Mouse (Mus musculus): Measurements from ENCODE around the gene Ctc1. TPM values are rescaled to one million over a fixed set of nuclear protein-coding genes. Genes with fewer than 3 reads are reported as not detected.
"Not testable (repeated sequence)": the region's sequence is repeated elsewhere in the genome, so short reads cannot be mapped to it uniquely, and the experiment has no call there.

The Ctc1 gene
- total RNA-seq, 1 experiment from 2014 or later: 21.9 TPM

GRCm38 (mm10) chr11:69002782-69003181, 12.9 kb upstream of the Ctc1 start:
- not testable (repeated sequence) for ATAC-seq (replicated peaks in 1 of 2; ENCODE audit: insufficient read depth in 1 of 2, low FRiP score in 2 of 2, low TSS enrichment in 1 of 2, low read depth in 1 of 2, poor library complexity in 2 of 2, severe bottlenecking in 2 of 2)

- no peak for ATAC-seq (replicated peaks in 1 of 2; ENCODE audit: insufficient read depth in 1 of 2, low FRiP score in 2 of 2, low TSS enrichment in 1 of 2, low read depth in 1 of 2, poor library complexity in 2 of 2, severe bottlenecking in 2 of 2)
Measured at GRCm38 (mm10) chr11:69003592-69003991, 12.1 kb upstream of the Ctc1 start.

DNA sequence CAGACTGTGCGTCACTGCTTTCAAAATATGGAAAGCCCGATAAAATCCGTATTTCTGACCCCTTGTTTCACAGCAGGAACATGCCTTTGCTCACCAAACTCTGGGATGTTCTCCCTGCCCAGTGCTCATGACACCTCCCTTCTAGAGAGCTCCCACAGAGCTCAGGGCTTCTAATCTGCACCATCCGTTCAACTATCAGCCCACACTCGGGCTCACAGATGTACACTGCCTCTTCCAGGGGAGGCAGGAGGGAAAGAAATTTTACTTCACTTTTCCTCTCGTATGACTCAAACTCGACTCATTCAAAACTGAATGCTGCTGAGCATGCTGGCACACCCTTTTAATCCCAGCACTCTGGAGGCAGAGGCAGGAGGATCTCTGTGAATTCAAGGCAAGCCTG, 10.5 kb upstream of the Ctc1 start:
- ATAC-seq (replicated peaks in 1 of 2; ENCODE audit: insufficient read depth in 1 of 2, low FRiP score in 2 of 2, low TSS enrichment in 1 of 2, low read depth in 1 of 2, poor library complexity in 2 of 2, severe bottlenecking in 2 of 2): no peak

DNA sequence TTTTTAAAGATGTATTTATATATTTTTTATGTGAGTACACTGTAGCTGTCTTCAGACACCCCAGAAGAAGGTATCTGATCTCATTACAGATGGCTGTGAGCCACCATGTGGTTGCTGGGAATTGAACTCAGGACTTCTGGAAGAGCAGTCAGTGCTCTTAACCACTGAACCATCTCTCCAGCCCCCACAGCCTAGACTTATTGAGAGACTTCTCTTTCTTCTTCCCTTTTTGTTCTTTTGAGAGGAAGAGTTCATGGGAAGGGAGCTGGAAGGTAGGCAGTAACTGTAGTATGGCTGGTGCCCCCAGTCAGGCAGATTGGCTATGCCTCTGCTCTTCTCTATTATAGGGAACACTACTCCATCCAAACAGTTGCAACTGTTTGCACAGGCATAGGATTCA, 9.1 kb upstream of the Ctc1 start:
- not testable (repeated sequence) for ATAC-seq (replicated peaks in 1 of 2; ENCODE audit: insufficient read depth in 1 of 2, low FRiP score in 2 of 2, low TSS enrichment in 1 of 2, low read depth in 1 of 2, poor library complexity in 2 of 2, severe bottlenecking in 2 of 2)

- ATAC-seq (replicated peaks in 1 of 2; ENCODE audit: insufficient read depth in 1 of 2, low FRiP score in 2 of 2, low TSS enrichment in 1 of 2, low read depth in 1 of 2, poor library complexity in 2 of 2, severe bottlenecking in 2 of 2): peak; percentile 87 to 95
Measured at GRCm38 (mm10) chr11:69008182-69009121, 7.3 kb upstream of the Ctc1 start, which contains the start of gene Pfas. Pfas (minus strand) TSS chr11:69008460.

GRCm38 (mm10) chr11:69009508-69009907, 6.2 kb upstream of the Ctc1 start:
- no peak for ATAC-seq (replicated peaks in 1 of 2; ENCODE audit: insufficient read depth in 1 of 2, low FRiP score in 2 of 2, low TSS enrichment in 1 of 2, low read depth in 1 of 2, poor library complexity in 2 of 2, severe bottlenecking in 2 of 2)

- no peak for ATAC-seq (replicated peaks in 1 of 2; ENCODE audit: insufficient read depth in 1 of 2, low FRiP score in 2 of 2, low TSS enrichment in 1 of 2, low read depth in 1 of 2, poor library complexity in 2 of 2, severe bottlenecking in 2 of 2)
Measured at GRCm38 (mm10) chr11:69010400-69011323, 5.0 kb upstream of the Ctc1 start.

- ATAC-seq (replicated peaks in 1 of 2; ENCODE audit: insufficient read depth in 1 of 2, low FRiP score in 2 of 2, low TSS enrichment in 1 of 2, low read depth in 1 of 2, poor library complexity in 2 of 2, severe bottlenecking in 2 of 2): not testable (repeated sequence)
Measured at GRCm38 (mm10) chr11:69011445-69011844, 4.3 kb upstream of the Ctc1 start.

GRCm38 (mm10) chr11:69012071-69012601, 3.6 kb upstream of the Ctc1 start:
- ATAC-seq (replicated peaks in 1 of 2; ENCODE audit: insufficient read depth in 1 of 2, low FRiP score in 2 of 2, low TSS enrichment in 1 of 2, low read depth in 1 of 2, poor library complexity in 2 of 2, severe bottlenecking in 2 of 2): peak; percentile 46 to 68

DNA sequence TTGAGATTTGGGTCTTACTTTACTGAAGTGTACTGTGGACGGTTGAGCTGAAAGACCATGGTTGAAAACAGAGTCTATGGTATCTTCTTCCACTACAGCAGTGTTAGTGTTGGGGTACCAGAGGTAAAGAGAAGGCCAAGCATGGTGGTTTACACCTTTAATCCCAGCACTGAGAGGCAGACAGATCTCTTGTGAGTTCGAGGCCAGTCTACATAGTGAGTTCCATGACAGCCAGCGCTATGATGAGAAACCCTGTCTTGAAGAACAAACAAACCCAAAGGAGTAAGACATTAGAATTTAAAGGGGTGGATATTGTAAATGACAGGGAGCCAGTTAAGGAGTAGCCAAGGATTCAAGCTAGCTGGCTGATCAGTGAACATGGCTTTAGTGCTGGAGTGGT, 1.0 kb downstream of the Ctc1 start:
- ATAC-seq (replicated peaks in 1 of 2; ENCODE audit: insufficient read depth in 1 of 2, low FRiP score in 2 of 2, low TSS enrichment in 1 of 2, low read depth in 1 of 2, poor library complexity in 2 of 2, severe bottlenecking in 2 of 2): no peak

- no peak for ATAC-seq (replicated peaks in 1 of 2; ENCODE audit: insufficient read depth in 1 of 2, low FRiP score in 2 of 2, low TSS enrichment in 1 of 2, low read depth in 1 of 2, poor library complexity in 2 of 2, severe bottlenecking in 2 of 2)
Measured at GRCm38 (mm10) chr11:69020691-69021090, 5.0 kb downstream of the Ctc1 start.

DNA sequence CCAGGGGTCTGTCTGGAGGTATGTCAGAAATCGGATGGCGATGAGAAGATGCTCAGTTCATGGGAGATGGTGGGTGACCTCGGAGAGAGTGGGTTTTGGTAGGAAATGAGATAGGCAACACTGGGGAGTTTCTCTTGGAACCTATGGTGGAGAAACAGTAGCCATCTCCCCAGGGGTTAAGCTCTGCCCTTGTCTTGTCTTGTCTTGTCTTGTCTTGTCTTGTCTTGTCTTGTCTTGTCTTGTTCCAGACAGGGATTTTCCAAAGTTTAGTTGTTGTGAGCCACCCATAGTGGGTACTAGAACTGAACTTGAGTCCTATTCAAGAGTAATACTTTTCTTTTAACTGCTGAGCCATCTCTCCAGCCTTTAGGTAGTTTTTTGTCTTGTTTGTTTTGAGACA, 10.9 kb downstream of the Ctc1 start:
- no peak for ATAC-seq (replicated peaks in 1 of 2; ENCODE audit: insufficient read depth in 1 of 2, low FRiP score in 2 of 2, low TSS enrichment in 1 of 2, low read depth in 1 of 2, poor library complexity in 2 of 2, severe bottlenecking in 2 of 2)

GRCm38 (mm10) chr11:69028805-69029204, 13.1 kb downstream of the Ctc1 start:
- ATAC-seq (replicated peaks in 1 of 2; ENCODE audit: insufficient read depth in 1 of 2, low FRiP score in 2 of 2, low TSS enrichment in 1 of 2, low read depth in 1 of 2, poor library complexity in 2 of 2, severe bottlenecking in 2 of 2): no peak

GRCm38 (mm10) chr11:69033552-69033951, 17.8 kb downstream of the Ctc1 start:
- no peak for ATAC-seq (replicated peaks in 1 of 2; ENCODE audit: insufficient read depth in 1 of 2, low FRiP score in 2 of 2, low TSS enrichment in 1 of 2, low read depth in 1 of 2, poor library complexity in 2 of 2, severe bottlenecking in 2 of 2)

- ATAC-seq (replicated peaks in 1 of 2; ENCODE audit: insufficient read depth in 1 of 2, low FRiP score in 2 of 2, low TSS enrichment in 1 of 2, low read depth in 1 of 2, poor library complexity in 2 of 2, severe bottlenecking in 2 of 2): no peak
Measured at GRCm38 (mm10) chr11:69034585-69034984, 18.9 kb downstream of the Ctc1 start.

DNA sequence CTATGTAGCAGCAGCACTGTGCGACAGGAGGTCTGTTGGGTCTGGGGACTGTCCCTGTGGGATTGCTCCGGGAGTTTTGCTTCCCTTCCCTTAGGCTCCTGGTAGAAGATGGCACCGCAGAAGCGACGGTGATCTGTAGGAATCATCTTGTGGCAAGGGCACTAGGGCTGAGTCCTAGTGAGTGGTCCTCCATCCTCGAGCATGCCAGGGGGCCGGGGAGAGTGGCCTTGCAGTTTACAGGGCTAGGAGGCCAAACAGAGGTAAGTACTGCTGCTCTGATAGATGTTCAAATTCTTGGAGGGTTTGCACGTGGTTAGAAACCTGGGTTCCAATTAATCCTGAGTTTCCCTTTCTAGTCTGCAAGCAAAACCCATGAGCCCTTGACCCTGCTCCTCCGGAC, 19.7 kb downstream of the Ctc1 start:
- no peak for ATAC-seq (replicated peaks in 1 of 2; ENCODE audit: insufficient read depth in 1 of 2, low FRiP score in 2 of 2, low TSS enrichment in 1 of 2, low read depth in 1 of 2, poor library complexity in 2 of 2, severe bottlenecking in 2 of 2)

DNA sequence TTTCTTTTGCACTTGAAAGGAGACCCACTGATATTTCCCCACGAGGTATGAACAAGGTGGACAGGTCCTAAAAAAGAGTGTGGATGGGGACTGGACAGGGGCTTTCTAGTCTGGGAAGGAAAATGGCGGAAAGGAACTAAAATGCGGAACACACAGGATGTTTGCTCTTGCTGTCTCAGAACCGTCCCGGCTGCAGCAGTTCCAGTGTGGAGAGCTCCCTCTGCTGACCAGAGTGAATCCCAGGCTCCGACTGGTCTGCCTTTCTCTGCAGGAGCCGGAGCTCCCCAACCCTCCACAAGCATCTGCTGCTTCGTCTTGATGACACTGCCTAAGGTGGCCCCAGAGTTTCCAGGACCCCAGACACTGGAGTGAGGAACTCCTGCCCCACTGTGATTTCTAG, 20.1 kb downstream of the Ctc1 start:
- peak; percentile 43 to 59; a peak in 3 of 4 replicates for ATAC-seq (replicated peaks in 1 of 2; ENCODE audit: insufficient read depth in 1 of 2, low FRiP score in 2 of 2, low TSS enrichment in 1 of 2, low read depth in 1 of 2, poor library complexity in 2 of 2, severe bottlenecking in 2 of 2)
